8 mouse cellular contexts compared by ENCODE assay signal in the genomic region with DNA sequence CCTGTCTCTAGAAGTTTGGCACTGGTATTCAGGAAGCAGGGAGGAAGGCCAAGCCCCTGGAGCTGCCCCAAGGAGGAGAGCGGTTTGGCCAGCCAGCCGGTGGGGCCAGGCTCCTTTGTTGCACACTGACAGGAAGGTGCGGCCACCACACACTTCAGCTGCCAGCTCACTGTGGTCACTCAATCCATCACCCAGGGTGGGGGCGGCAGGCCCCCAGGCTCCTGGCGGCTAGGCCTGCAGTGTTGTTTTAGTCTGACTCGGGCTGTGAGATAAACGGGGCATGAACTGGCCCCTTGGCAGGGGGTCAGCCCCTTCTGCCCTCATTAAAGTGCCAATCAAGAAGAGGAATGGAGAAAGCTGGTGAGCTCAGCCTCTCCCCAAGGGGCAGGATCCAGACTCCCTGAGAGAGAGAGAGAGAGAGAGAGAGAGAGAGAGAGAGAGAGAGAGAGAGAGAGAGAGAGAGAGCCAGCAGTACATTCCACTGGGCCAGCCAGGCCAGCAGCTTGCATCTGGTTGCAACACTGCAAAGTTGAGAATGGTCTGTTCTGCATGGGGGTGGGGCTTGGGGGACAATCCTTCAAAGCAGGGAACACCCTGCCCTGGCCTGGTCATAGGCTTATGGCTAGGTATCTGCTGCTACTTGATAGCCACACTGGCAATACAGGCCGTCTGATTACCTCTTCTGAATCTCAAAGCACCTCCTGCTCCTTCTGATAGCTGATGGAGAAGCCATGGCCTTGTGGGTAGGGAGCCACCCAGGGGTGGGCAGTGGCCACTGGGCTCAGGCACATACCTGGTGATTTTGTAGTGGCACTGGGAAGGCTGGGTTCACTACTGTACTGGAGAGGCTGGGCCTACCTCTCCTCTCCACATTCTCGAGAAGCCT. TPM values are rescaled to one million over a fixed set of nuclear protein-coding genes. Genes with fewer than 3 reads are reported as not detected.
DNase-seq lines count a peak whose midpoint lies in the region; ATAC-seq lines count a peak whose summit lies in the region.

No protein-coding gene starts in this region.

- DNase-seq in Muller cell, postnatal 12 days (ENCODE audit: inconsistent ontology term) = peak; percentile 99
- peak; percentile 39 to 48 for DNase-seq in cerebellum, adult 18-20 months
- DNase-seq in midbrain, embryonic 11.5 days (ENCODE audit: low spot score, missing footprints) = peak; percentile 84
- no peak for DNase-seq in layer of hippocampus, adult 8-10 months (ENCODE audit: low spot score in 2 of 2)

- 14% methylated on average over 9 of the region's 9 CpGs for WGBS in forebrain, embryonic 16.5 days
- WGBS in limb, embryonic 12.5 days = 14% methylated on average over 9 of the region's 9 CpGs
- 19% methylated on average over 9 of the region's 9 CpGs for WGBS in midbrain, embryonic 11.5 days
- WGBS in stomach, embryonic 16.5 days = 15% methylated on average over 9 of the region's 9 CpGs

- no peak overlapping the region for H3K9ac ChIP-seq in forebrain, embryonic 16.5 days (replicated peaks; ENCODE audit: low read depth, low read length)
- H3K9ac ChIP-seq in limb, embryonic 12.5 days (replicated peaks) = no peak overlapping the region; the same call in 1 of the 2 replicates
- no peak overlapping the region for H3K9ac ChIP-seq in midbrain, embryonic 11.5 days (ENCODE audit: low read length)
- peak overlapping the region; percentile 44 for H3K9ac ChIP-seq in stomach, embryonic 16.5 days (ENCODE audit: low read length)

- peak; percentile 76 for ATAC-seq in forebrain, embryonic 16.5 days
- peak; percentile 93 to 96 for ATAC-seq in hematopoietic stem cell, adult 5-6 weeks (replicated peaks in 1 of 2; ENCODE audit: insufficient read depth in 1 of 2, low FRiP score in 2 of 2, low TSS enrichment in 1 of 2, low read depth in 1 of 2, poor library complexity in 2 of 2, severe bottlenecking in 2 of 2)
- ATAC-seq in limb, embryonic 12.5 days (ENCODE audit: insufficient number of reproducible peaks, insufficient read depth, low FRiP score, low TSS enrichment, low read depth) = peak; percentile 75
- ATAC-seq in midbrain, embryonic 11.5 days (ENCODE audit: low FRiP score) = peak; percentile 63
- ATAC-seq in stomach, embryonic 16.5 days (ENCODE audit: insufficient read depth, low FRiP score) = peak; percentile 81

- no peak overlapping the region for H3K4me2 ChIP-seq in forebrain, embryonic 16.5 days (ENCODE audit: low read length)
- 0 out of 2 replicates have a peak overlapping the region, but pooled peaks have one; percentile 2 for H3K4me2 ChIP-seq in limb, embryonic 12.5 days
- H3K4me2 ChIP-seq in midbrain, embryonic 11.5 days = no peak overlapping the region
- no peak overlapping the region for H3K4me2 ChIP-seq in stomach, embryonic 16.5 days (ENCODE audit: low read depth, low read length)

- no peak overlapping the region for H3K27ac ChIP-seq in forebrain, embryonic 16.5 days (ENCODE audit: low read length)
- H3K27ac ChIP-seq in limb, embryonic 12.5 days = peak overlapping the region; percentile 60; the same call in 1 of the 2 replicates
- H3K27ac ChIP-seq in midbrain, embryonic 11.5 days (ENCODE audit: low read depth, low read length) = no peak overlapping the region
- peak overlapping the region; percentile 82 for H3K27ac ChIP-seq in stomach, embryonic 16.5 days (ENCODE audit: low read length)

- H3K36me3 ChIP-seq in forebrain, embryonic 16.5 days (ENCODE audit: control insufficient read depth, insufficient read depth) = no peaks in the 10 kb centered on the region
- no peaks in the 10 kb centered on the region for H3K36me3 ChIP-seq in limb, embryonic 12.5 days
- no peaks in the 10 kb centered on the region for H3K36me3 ChIP-seq in midbrain, embryonic 11.5 days (ENCODE audit: control insufficient read depth, insufficient read depth, low read length)
- no peaks in the 10 kb centered on the region for H3K36me3 ChIP-seq in stomach, embryonic 16.5 days (ENCODE audit: control insufficient read depth, insufficient read depth, low read length)

- H3K4me3 ChIP-seq in forebrain, embryonic 16.5 days (replicated peaks; ENCODE audit: low read length) = no peak overlapping the region
- H3K4me3 ChIP-seq in limb, embryonic 12.5 days (replicated peaks) = no peak overlapping the region
- no peak overlapping the region for H3K4me3 ChIP-seq in midbrain, embryonic 11.5 days (ENCODE audit: low read depth, low read length)
- no peak overlapping the region for H3K4me3 ChIP-seq in stomach, embryonic 16.5 days (replicated peaks; ENCODE audit: low read length)

- peaks cover 2% of the 10 kb centered on the region; the same call in 1 of the 2 replicates for H3K4me1 ChIP-seq in forebrain, embryonic 16.5 days (replicated peaks; ENCODE audit: control insufficient read depth, insufficient read depth, low read length)
- H3K4me1 ChIP-seq in limb, embryonic 12.5 days (replicated peaks) = peaks cover 21% of the 10 kb centered on the region
- H3K4me1 ChIP-seq in midbrain, embryonic 11.5 days (ENCODE audit: control insufficient read depth, insufficient read depth, low read length) = no peaks in the 10 kb centered on the region; the same call in 1 of the 2 replicates
- H3K4me1 ChIP-seq in stomach, embryonic 16.5 days (ENCODE audit: control insufficient read depth, insufficient read depth, low read length) = peaks cover 27% of the 10 kb centered on the region

- no peaks in the 10 kb centered on the region for H3K27me3 ChIP-seq in forebrain, embryonic 16.5 days (replicated peaks; ENCODE audit: control insufficient read depth, insufficient read depth, low read length)
- H3K27me3 ChIP-seq in limb, embryonic 12.5 days = no peaks in the 10 kb centered on the region
- no peaks in the 10 kb centered on the region for H3K27me3 ChIP-seq in midbrain, embryonic 11.5 days (ENCODE audit: control insufficient read depth, insufficient read depth, low read length)
- no peaks in the 10 kb centered on the region for H3K27me3 ChIP-seq in stomach, embryonic 16.5 days (ENCODE audit: control insufficient read depth, insufficient read depth, low read length)

- no peaks in the 10 kb centered on the region for H3K9me3 ChIP-seq in forebrain, embryonic 16.5 days (ENCODE audit: control insufficient read depth, low read length)
- H3K9me3 ChIP-seq in limb, embryonic 12.5 days = no peaks in the 10 kb centered on the region
- H3K9me3 ChIP-seq in midbrain, embryonic 11.5 days (ENCODE audit: control insufficient read depth, low read length) = no peaks in the 10 kb centered on the region
- H3K9me3 ChIP-seq in stomach, embryonic 16.5 days (replicated peaks; ENCODE audit: control insufficient read depth, low read length) = no peaks in the 10 kb centered on the region

RNA-seq across cellular contexts. Expression of gene Dhrs3, which starts 57.1 kb away (rescaled TPM):
- 16.3 and 28.1 TPM in 2 replicates for polyA plus RNA-seq in forebrain, embryonic 16.5 days (2015; fragmentation: Nextera tagmentation; extraction: Ambion mirVana)
- 48.1 and 55.2 TPM in 2 replicates for total RNA-seq in hematopoietic stem cell, adult 5-6 weeks (2017)
- polyA plus RNA-seq in limb, embryonic 12.5 days (2016; fragmentation: Nextera tagmentation; extraction: Ambion mirVana) = 58.9 and 62.7 TPM in 2 replicates
- 5.9 and 7.9 TPM in 2 replicates for polyA plus RNA-seq in midbrain, embryonic 11.5 days (2014; fragmentation: Nextera tagmentation; extraction: Ambion mirVana)
- 118 and 119 TPM in 2 replicates for polyA plus RNA-seq in stomach, embryonic 16.5 days (2015; fragmentation: Nextera tagmentation; extraction: Ambion mirVana)
- 10 to 100 TPM; 28.7 to 41.1 (median 35.0) TPM for total RNA-seq in layer of hippocampus, adult 8-10 months (2022)

Comparison
In these comparisons a context has a peak if more than half of its experiments do, and no peak if none do; other contexts are left out.
1. DNase-seq: peak in Muller cell, postnatal 12 days (single experiment), cerebellum, adult 18-20 months (2 of 2) and midbrain, embryonic 11.5 days (single experiment); none in layer of hippocampus, adult 8-10 months (0 of 2).
2. H3K27ac ChIP-seq: peak in limb, embryonic 12.5 days (single experiment) and stomach, embryonic 16.5 days (single experiment); none in forebrain, embryonic 16.5 days (single experiment) and midbrain, embryonic 11.5 days (single experiment).
3. Peak in every context shown above with its lines, with median percentiles within 50 percentile points of each other: ATAC-seq.